Mouse (Mus musculus) ES-Bruce4 (cell line): ENCODE data around the gene Ccser1. TPM values are rescaled to one million over a fixed set of nuclear protein-coding genes. Genes with fewer than 3 reads are reported as not detected.

Source experiments
- H3K27ac ChIP-seq: 2 replicates; pipeline ENCODE4 v1.5.1; 2012; ENCODE audit warnings: low read length, inconsistent platforms; ENCODE audit not compliant: insufficient read depth
- H3K27me3 ChIP-seq: 2 replicates; pipeline ENCODE4 v1.6.1; 2012; ENCODE audit warnings: mild to moderate bottlenecking, low read length, inconsistent platforms; ENCODE audit not compliant: control insufficient read depth, poor library complexity, insufficient read depth, severe bottlenecking
- H3K36me3 ChIP-seq: 2 replicates; pipeline ENCODE4 v1.6.1; 2012; ENCODE audit warnings: inconsistent platforms, mild to moderate bottlenecking, low read length, moderate library complexity; ENCODE audit not compliant: control insufficient read depth, poor library complexity, insufficient read depth, severe bottlenecking
- H3K4me1 ChIP-seq: one replicate; pipeline ENCODE4 v1.8.1; 2011; ENCODE audit warnings: low read length; ENCODE audit not compliant: control insufficient read depth, insufficient read depth
- H3K4me3 ChIP-seq: 2 replicates; pipeline ENCODE4 v1.5.1; 2011; ENCODE audit warnings: low read depth, mild to moderate bottlenecking, low read length
- H3K9ac ChIP-seq: 2 replicates; pipeline ENCODE4 v1.6.1; 2012; ENCODE audit warnings: low read depth, mild to moderate bottlenecking, inconsistent platforms; ENCODE audit not compliant: poor library complexity, severe bottlenecking
- H3K9me3 ChIP-seq: replicated peaks from 2 replicates; pipeline ENCODE4 v1.6.1; 2012; ENCODE audit warnings: mild to moderate bottlenecking, low read length, inconsistent platforms; ENCODE audit not compliant: control insufficient read depth, poor library complexity, insufficient read depth, severe bottlenecking
- CTCF ChIP-seq: IDR thresholded peaks from one replicate; pipeline ENCODE4 v1.8.1; 2011; ENCODE audit warnings: low read depth, low read length
- EP300 ChIP-seq: IDR thresholded peaks from 2 replicates; pipeline ENCODE4 v1.6.1; 2011; ENCODE audit warnings: low read depth, low read length; ENCODE audit not compliant: insufficient read depth
- POLR2A ChIP-seq: IDR thresholded peaks from one replicate; pipeline ENCODE4 v1.8.1; 2011; ENCODE audit warnings: low read length; ENCODE audit not compliant: insufficient read depth
- polyA plus RNA-seq: library from polyadenylated mRNA; stranded (reverse); fragments of >200 nt; gene quantifications from 2 replicates; pipeline ENCODE4 v1.2.4, GENCODE M21; 2011; ENCODE audit warnings: low read depth; ENCODE audit not compliant: missing spikeins, insufficient read depth, insufficient read length

Gene Ccser1
- polyA plus RNA-seq, 1 experiment = 1.1 TPM

GRCm38 (mm10) chr6:61786706-61787105, 606.6 kb downstream of the Ccser1 start:
- H3K36me3 ChIP-seq = no peaks in the 10 kb centered on the region
- no peaks in the 10 kb centered on the region for H3K27me3 ChIP-seq
- no peak for TF ChIP-seq EP300
- no peak for TF ChIP-seq POLR2A
- no peak for TF ChIP-seq CTCF
- H3K4me1 ChIP-seq = no peaks in the 10 kb centered on the region
- no peak overlapping the region for H3K4me3 ChIP-seq
- no peak overlapping the region for H3K9ac ChIP-seq
- H3K27ac ChIP-seq = no peak overlapping the region
- H3K9me3 ChIP-seq = no peaks in the 10 kb centered on the region

DNA sequence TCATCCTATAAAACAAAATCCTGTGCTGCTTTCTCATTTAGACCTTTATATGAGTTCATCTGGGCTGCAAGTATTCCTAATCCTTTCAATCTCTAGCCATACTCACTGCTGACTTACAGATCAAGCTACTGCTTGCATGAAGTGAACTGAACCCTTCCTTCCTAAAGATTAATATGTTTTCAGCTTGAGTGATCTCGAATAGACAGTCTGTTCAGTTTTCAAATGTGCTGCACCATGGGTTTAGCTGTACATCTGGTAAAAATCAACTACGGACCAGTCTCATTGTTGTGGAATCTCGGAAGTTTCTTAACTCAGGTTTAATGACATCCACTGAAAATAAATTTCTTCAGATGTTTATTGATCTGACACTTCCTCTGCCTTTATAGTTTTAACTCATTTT, 620.8 kb downstream of the Ccser1 start:
- Histone ChIP-seq H3K27ac (no peak overlapping the region), H3K9me3 (no peaks in the 10 kb centered on the region), H3K27me3 (no peaks in the 10 kb centered on the region), H3K4me3 (no peak overlapping the region), H3K9ac (no peak overlapping the region), H3K4me1 (no peaks in the 10 kb centered on the region), H3K36me3 (no peaks in the 10 kb centered on the region)
- TF ChIP-seq CTCF (no peak), EP300 (no peak), POLR2A (no peak)

- Histone ChIP-seq H3K27ac (no peak overlapping the region), H3K36me3 (no peaks in the 10 kb centered on the region), H3K4me1 (no peaks in the 10 kb centered on the region), H3K27me3 (no peaks in the 10 kb centered on the region), H3K9me3 (no peaks in the 10 kb centered on the region), H3K4me3 (no peak overlapping the region), H3K9ac (no peak overlapping the region)
- TF ChIP-seq CTCF = no peak
- TF ChIP-seq POLR2A = no peak
- TF ChIP-seq EP300 = no peak
Measured at GRCm38 (mm10) chr6:61805481-61805880, 625.4 kb downstream of the Ccser1 start.

- TF ChIP-seq POLR2A (no peak), CTCF (no peak), EP300 (no peak)
- Histone ChIP-seq H3K4me3 (no peak overlapping the region), H3K9me3 (no peaks in the 10 kb centered on the region), H3K27ac (no peak overlapping the region), H3K27me3 (no peaks in the 10 kb centered on the region), H3K36me3 (no peaks in the 10 kb centered on the region), H3K4me1 (no peaks in the 10 kb centered on the region), H3K9ac (no peak overlapping the region)
Measured at GRCm38 (mm10) chr6:61817716-61818115, 637.6 kb downstream of the Ccser1 start.

DNA sequence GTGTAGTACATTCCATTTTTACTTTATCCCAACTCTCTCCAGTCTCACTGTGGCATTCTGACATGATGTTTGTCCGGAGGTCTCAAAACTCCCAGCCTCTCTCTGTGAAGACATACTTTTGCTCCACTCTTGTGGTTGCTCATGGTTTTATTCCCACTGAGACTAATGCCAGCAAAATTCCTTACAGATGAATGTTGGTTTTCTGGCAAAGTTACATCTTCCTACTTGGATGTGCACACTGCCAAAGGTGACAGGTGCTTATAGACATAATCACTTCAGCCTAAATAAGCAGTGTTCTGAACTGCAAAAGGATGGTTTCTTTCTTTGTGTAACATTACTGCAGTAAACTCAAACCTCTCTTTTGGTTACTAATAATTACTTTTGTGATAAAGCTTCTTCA, 696.2 kb downstream of the Ccser1 start:
- TF ChIP-seq CTCF (no peak), POLR2A (no peak), EP300 (no peak)
- H3K27ac ChIP-seq = no peak overlapping the region

DNA sequence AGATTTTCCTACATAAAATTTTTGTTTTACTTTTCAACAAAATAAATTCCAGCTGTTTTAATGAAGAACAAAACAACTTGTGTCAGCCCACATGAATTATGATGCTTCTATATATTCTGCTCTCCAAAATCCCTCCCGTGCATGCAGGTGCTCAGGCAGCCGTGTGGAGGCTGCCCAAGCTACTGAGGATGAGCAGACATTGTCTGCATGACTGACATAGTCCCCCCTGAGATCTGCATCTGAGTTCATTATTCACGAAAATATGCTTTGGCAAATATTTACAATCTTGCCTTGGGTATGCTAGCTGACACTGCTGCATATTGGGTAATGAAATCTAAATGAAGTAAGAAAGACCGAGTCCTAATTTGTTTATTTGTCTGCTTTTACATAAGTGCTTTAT, 718.1 kb downstream of the Ccser1 start:
- H3K36me3 ChIP-seq = no peaks in the 10 kb centered on the region
- no peak overlapping the region for H3K9ac ChIP-seq
- TF ChIP-seq CTCF (no peak), EP300 (no peak), POLR2A (no peak)
- no peaks in the 10 kb centered on the region for H3K9me3 ChIP-seq
- no peak overlapping the region for H3K4me3 ChIP-seq
- H3K27ac ChIP-seq = no peak overlapping the region
- no peaks in the 10 kb centered on the region for H3K4me1 ChIP-seq
- no peaks in the 10 kb centered on the region for H3K27me3 ChIP-seq

More for the DNA sequence above, 696.2 kb downstream of the Ccser1 start:
- no peaks in the 10 kb centered on the region for H3K4me1 ChIP-seq
- H3K36me3 ChIP-seq = no peaks in the 10 kb centered on the region
- no peak overlapping the region for H3K9ac ChIP-seq
- no peak overlapping the region for H3K4me3 ChIP-seq
- no peaks in the 10 kb centered on the region for H3K27me3 ChIP-seq
- no peaks in the 10 kb centered on the region for H3K9me3 ChIP-seq
